Mouse (Mus musculus): ENCODE measurements around the gene Defb21. TPM values are rescaled to one million over a fixed set of nuclear protein-coding genes. Genes with fewer than 3 reads are reported as not detected.
A peak's percentile ranks its signal among the peaks of the same experiment; 100 is the strongest.

Defb21 gene
- polyA plus RNA-seq, 1 experiment from 2014 or later: not detected

DNA sequence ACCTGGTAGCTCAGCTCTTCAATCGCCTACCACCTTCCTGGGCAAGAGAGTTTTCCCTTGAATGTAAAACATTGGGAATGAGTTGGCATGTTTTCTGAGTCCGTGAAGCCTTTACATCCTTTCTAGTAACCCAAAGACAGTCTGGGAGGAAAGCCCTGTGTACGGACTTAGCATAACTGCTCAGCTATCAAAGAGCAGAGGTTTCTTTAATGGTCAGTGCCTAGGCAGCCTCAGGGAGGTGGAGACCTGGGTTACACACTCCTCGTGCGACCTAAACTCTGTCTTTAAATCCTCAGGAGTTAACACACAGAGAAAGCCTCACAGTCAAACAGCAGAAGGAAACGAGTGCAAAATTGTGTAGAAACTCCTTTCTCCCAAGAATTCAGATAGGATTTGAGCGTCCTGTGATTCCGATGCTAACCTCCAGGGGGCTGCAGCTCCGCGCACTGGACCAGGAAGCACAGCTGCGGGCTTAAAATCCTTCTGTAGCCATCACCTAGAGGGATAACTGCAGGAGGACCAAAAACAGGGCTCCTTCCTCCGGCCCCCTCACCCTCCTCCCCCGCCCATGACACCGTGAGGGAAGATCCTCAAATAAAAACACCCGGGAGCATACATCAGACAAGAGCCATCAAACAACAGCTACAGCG lies 18.6 kb upstream of the Defb21 start:
- ATAC-seq (replicated peaks; ENCODE audit: insufficient number of reproducible peaks, low FRiP score, low TSS enrichment, low read depth) (no peak), DNase-seq (ENCODE audit: low spot score) (peak; percentile 88)

GRCm38 (mm10) chr2:152556655-152557054 lies 15.9 kb upstream of the Defb21 start:
- no peaks in the 10 kb centered on the region for H3K9me3 ChIP-seq (replicated peaks; ENCODE audit: control insufficient read depth, low read length)
- DNase-seq (ENCODE audit: low spot score): no peak
- no peaks in the 10 kb centered on the region for H3K27me3 ChIP-seq (ENCODE audit: control insufficient read depth, insufficient read depth, low read length)
- no peak overlapping the region for H3K4me2 ChIP-seq (ENCODE audit: low read depth, low read length)
- no peak overlapping the region for H3K4me3 ChIP-seq (ENCODE audit: low read depth, low read length)
- 86% methylated on average over 7 of the region's 7 CpGs for WGBS
- no peak overlapping the region for H3K9ac ChIP-seq (replicated peaks; ENCODE audit: low read length)
- H3K4me1 ChIP-seq (ENCODE audit: control insufficient read depth, insufficient read depth, low read length): no peaks in the 10 kb centered on the region
- H3K36me3 ChIP-seq (replicated peaks; ENCODE audit: control insufficient read depth, insufficient read depth, low read depth, low read length): no peaks in the 10 kb centered on the region
- no peak for ATAC-seq (replicated peaks; ENCODE audit: insufficient number of reproducible peaks, low FRiP score, low TSS enrichment, low read depth)
- no peak overlapping the region for H3K27ac ChIP-seq (replicated peaks; ENCODE audit: low read depth, low read length)

More for the DNA sequence above, 18.6 kb upstream of the Defb21 start:
- Histone ChIP-seq H3K4me1 (ENCODE audit: control insufficient read depth, insufficient read depth, low read length) (no peaks in the 10 kb centered on the region), H3K9ac (replicated peaks; ENCODE audit: low read length) (no peak overlapping the region), H3K9me3 (replicated peaks; ENCODE audit: control insufficient read depth, low read length) (no peaks in the 10 kb centered on the region), H3K36me3 (replicated peaks; ENCODE audit: control insufficient read depth, insufficient read depth, low read depth, low read length) (no peaks in the 10 kb centered on the region), H3K27me3 (ENCODE audit: control insufficient read depth, insufficient read depth, low read length) (no peaks in the 10 kb centered on the region), H3K4me3 (ENCODE audit: low read depth, low read length) (no peak overlapping the region), H3K4me2 (ENCODE audit: low read depth, low read length) (peak overlapping the region; percentile 21; the same call in 1 of the 2 replicates), H3K27ac (replicated peaks; ENCODE audit: low read depth, low read length) (no peak overlapping the region)
- 11% methylated on average over 16 of the region's 16 CpGs for WGBS

GRCm38 (mm10) chr2:152569038-152569437 lies 3.5 kb upstream of the Defb21 start, which contains the start of gene Gm17416:
Gm17416 (plus strand) TSS chr2:152569338.
- ATAC-seq (replicated peaks; ENCODE audit: insufficient number of reproducible peaks, low FRiP score, low TSS enrichment, low read depth): no peak
- H3K9ac ChIP-seq (replicated peaks; ENCODE audit: low read length): no peak within 1 kb of the TSS
- DNase-seq (ENCODE audit: low spot score): no peak
- H3K36me3 ChIP-seq (replicated peaks; ENCODE audit: control insufficient read depth, insufficient read depth, low read depth, low read length): no peaks in the 10 kb centered on the region
- H3K4me3 ChIP-seq (ENCODE audit: low read depth, low read length): no peak within 1 kb of the TSS
- no peak within 1 kb of the TSS for H3K4me2 ChIP-seq (ENCODE audit: low read depth, low read length)
- no peaks in the 10 kb centered on the region for H3K4me1 ChIP-seq (ENCODE audit: control insufficient read depth, insufficient read depth, low read length)
- no peak within 1 kb of the TSS for H3K27ac ChIP-seq (replicated peaks; ENCODE audit: low read depth, low read length)
- WGBS: 89% methylated on average over 5 of the region's 5 CpGs
- H3K9me3 ChIP-seq (replicated peaks; ENCODE audit: control insufficient read depth, low read length): no peaks in the 10 kb centered on the region
- H3K27me3 ChIP-seq (ENCODE audit: control insufficient read depth, insufficient read depth, low read length): no peaks in the 10 kb centered on the region

DNA sequence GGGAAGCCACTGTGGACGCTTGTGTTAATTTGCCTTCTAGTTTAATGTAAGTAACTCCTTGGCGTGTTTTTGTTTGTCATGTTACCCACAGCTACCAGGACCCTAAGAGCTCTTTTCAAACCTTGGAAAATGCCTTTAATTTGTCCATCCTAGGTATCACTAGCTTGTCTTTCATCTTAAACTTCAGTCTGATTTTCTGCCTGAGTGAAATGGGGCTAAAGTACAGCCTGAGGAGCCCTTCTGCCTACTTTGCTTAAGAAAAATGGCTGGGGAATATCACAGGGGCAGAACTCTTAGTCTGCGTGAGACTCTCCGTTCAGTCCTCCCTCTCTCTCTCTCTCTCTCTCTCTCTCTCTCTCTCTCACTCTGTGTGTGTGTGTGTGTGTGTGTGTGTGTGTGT lies 2.7 kb upstream of the Defb21 start:
- no peaks in the 10 kb centered on the region for H3K9me3 ChIP-seq (replicated peaks; ENCODE audit: control insufficient read depth, low read length)
- no peak overlapping the region for H3K4me3 ChIP-seq (ENCODE audit: low read depth, low read length)
- no peak overlapping the region for H3K4me2 ChIP-seq (ENCODE audit: low read depth, low read length)
- no peaks in the 10 kb centered on the region for H3K36me3 ChIP-seq (replicated peaks; ENCODE audit: control insufficient read depth, insufficient read depth, low read depth, low read length)
- H3K4me1 ChIP-seq (ENCODE audit: control insufficient read depth, insufficient read depth, low read length): no peaks in the 10 kb centered on the region
- no peak for DNase-seq (ENCODE audit: low spot score)
- no peaks in the 10 kb centered on the region for H3K27me3 ChIP-seq (ENCODE audit: control insufficient read depth, insufficient read depth, low read length)
- no peak overlapping the region for H3K9ac ChIP-seq (replicated peaks; ENCODE audit: low read length)
- ATAC-seq (replicated peaks; ENCODE audit: insufficient number of reproducible peaks, low FRiP score, low TSS enrichment, low read depth): no peak
- WGBS: 85% methylated on average over 4 of the region's 4 CpGs
- H3K27ac ChIP-seq (replicated peaks; ENCODE audit: low read depth, low read length): no peak overlapping the region

- H3K27me3 ChIP-seq (ENCODE audit: control insufficient read depth, insufficient read depth, low read length): no peaks in the 10 kb centered on the region
- H3K4me3 ChIP-seq (ENCODE audit: low read depth, low read length): no peak overlapping the region
- 78% methylated on average over 6 of the region's 6 CpGs for WGBS
- no peak for ATAC-seq (replicated peaks; ENCODE audit: insufficient number of reproducible peaks, low FRiP score, low TSS enrichment, low read depth)
- H3K9me3 ChIP-seq (replicated peaks; ENCODE audit: control insufficient read depth, low read length): no peaks in the 10 kb centered on the region
- DNase-seq (ENCODE audit: low spot score): no peak
- H3K36me3 ChIP-seq (replicated peaks; ENCODE audit: control insufficient read depth, insufficient read depth, low read depth, low read length): no peaks in the 10 kb centered on the region
- H3K4me2 ChIP-seq (ENCODE audit: low read depth, low read length): no peak overlapping the region
- H3K9ac ChIP-seq (replicated peaks; ENCODE audit: low read length): no peak overlapping the region
- no peak overlapping the region for H3K27ac ChIP-seq (replicated peaks; ENCODE audit: low read depth, low read length)
- H3K4me1 ChIP-seq (ENCODE audit: control insufficient read depth, insufficient read depth, low read length): no peaks in the 10 kb centered on the region
These were observed 2.2 kb upstream of the Defb21 start for GRCm38 (mm10) chr2:152570313-152570712.

- Histone ChIP-seq H3K27me3 (ENCODE audit: control insufficient read depth, insufficient read depth, low read length) (no peaks in the 10 kb centered on the region), H3K4me1 (ENCODE audit: control insufficient read depth, insufficient read depth, low read length) (no peaks in the 10 kb centered on the region), H3K36me3 (replicated peaks; ENCODE audit: control insufficient read depth, insufficient read depth, low read depth, low read length) (no peaks in the 10 kb centered on the region), H3K4me3 (ENCODE audit: low read depth, low read length) (no peak overlapping the region), H3K27ac (replicated peaks; ENCODE audit: low read depth, low read length) (no peak overlapping the region), H3K9me3 (replicated peaks; ENCODE audit: control insufficient read depth, low read length) (no peaks in the 10 kb centered on the region), H3K9ac (replicated peaks; ENCODE audit: low read length) (no peak overlapping the region), H3K4me2 (ENCODE audit: low read depth, low read length) (no peak overlapping the region)
- 92% methylated on average over 8 of the region's 8 CpGs for WGBS
- ATAC-seq (replicated peaks; ENCODE audit: insufficient number of reproducible peaks, low FRiP score, low TSS enrichment, low read depth): no peak
- DNase-seq (ENCODE audit: low spot score): no peak
These were observed 940 bp downstream of the Defb21 start for GRCm38 (mm10) chr2:152573484-152573883.

GRCm38 (mm10) chr2:152580107-152580506 lies 7.6 kb downstream of the Defb21 start, which contains the start of gene Defb19:
Defb19 (minus strand) TSS chr2:152580312.
- H3K4me2 ChIP-seq (ENCODE audit: low read depth, low read length): no peak within 1 kb of the TSS
- 57% methylated on average over 7 of the region's 7 CpGs for WGBS
- ATAC-seq (replicated peaks; ENCODE audit: insufficient number of reproducible peaks, low FRiP score, low TSS enrichment, low read depth) (no peak), DNase-seq (ENCODE audit: low spot score) (no peak)
- H3K4me3 ChIP-seq (ENCODE audit: low read depth, low read length): no peak within 1 kb of the TSS
- no peaks in the 10 kb centered on the region for H3K36me3 ChIP-seq (replicated peaks; ENCODE audit: control insufficient read depth, insufficient read depth, low read depth, low read length)
- H3K9ac ChIP-seq (replicated peaks; ENCODE audit: low read length): no peak within 1 kb of the TSS
- H3K27me3 ChIP-seq (ENCODE audit: control insufficient read depth, insufficient read depth, low read length): no peaks in the 10 kb centered on the region
- no peaks in the 10 kb centered on the region for H3K9me3 ChIP-seq (replicated peaks; ENCODE audit: control insufficient read depth, low read length)
- no peak within 1 kb of the TSS for H3K27ac ChIP-seq (replicated peaks; ENCODE audit: low read depth, low read length)
- H3K4me1 ChIP-seq (ENCODE audit: control insufficient read depth, insufficient read depth, low read length): no peaks in the 10 kb centered on the region

GRCm38 (mm10) chr2:152580612-152581011 lies 8.1 kb downstream of the Defb21 start:
- Histone ChIP-seq H3K27ac (replicated peaks; ENCODE audit: low read depth, low read length) (no peak overlapping the region), H3K4me1 (ENCODE audit: control insufficient read depth, insufficient read depth, low read length) (no peaks in the 10 kb centered on the region), H3K4me3 (ENCODE audit: low read depth, low read length) (no peak overlapping the region), H3K4me2 (ENCODE audit: low read depth, low read length) (no peak overlapping the region), H3K9me3 (replicated peaks; ENCODE audit: control insufficient read depth, low read length) (no peaks in the 10 kb centered on the region), H3K36me3 (replicated peaks; ENCODE audit: control insufficient read depth, insufficient read depth, low read depth, low read length) (no peaks in the 10 kb centered on the region), H3K9ac (replicated peaks; ENCODE audit: low read length) (no peak overlapping the region), H3K27me3 (ENCODE audit: control insufficient read depth, insufficient read depth, low read length) (no peaks in the 10 kb centered on the region)
- ATAC-seq (replicated peaks; ENCODE audit: insufficient number of reproducible peaks, low FRiP score, low TSS enrichment, low read depth) (no peak), DNase-seq (ENCODE audit: low spot score) (no peak)
- WGBS: 89% methylated on average over 11 of the region's 11 CpGs

Measured in embryonic facial prominence, embryonic 11.5 days (tissue).